Mouse (Mus musculus) MEL (cell line): ENCODE data around the gene Gpr161. TPM values are rescaled to one million over a fixed set of nuclear protein-coding genes. Genes with fewer than 3 reads are reported as not detected.

Experiments used
- DNase-seq: peaks from one replicate; pipeline ENCODE4 v3.0.0; 2011; ENCODE audit warnings: low read depth, low spot score
- H3K27ac ChIP-seq: 2 replicates; pipeline ENCODE4 v1.5.1; 2012; ENCODE audit warnings: low read depth, mild to moderate bottlenecking, control low read depth, low read length, moderate library complexity; ENCODE audit not compliant: control insufficient read depth
- H3K27me3 ChIP-seq, 2 experiments: fragments of 150-350 bp in 1 of 2; sonication (generic) in 1 of 2; 2 replicates each; pipeline ENCODE4 v1.6.1; 2012; ENCODE audit warnings: low read length in 2 of 2, mild to moderate bottlenecking in 2 of 2, improper control_type of control experiment in 1 of 2, moderate library complexity in 1 of 2; ENCODE audit not compliant: insufficient read depth in 2 of 2, control insufficient read depth in 1 of 2
- H3K36me3 ChIP-seq, 2 experiments: 2 replicates each; pipeline ENCODE4 v1.6.1; 2012 to 2014; ENCODE audit warnings: low read length in 2 of 2, improper control_type of control experiment in 1 of 2, inconsistent platforms in 1 of 2, mild to moderate bottlenecking in 1 of 2; ENCODE audit not compliant: insufficient read depth in 2 of 2, control insufficient read depth in 1 of 2
- H3K4me1 ChIP-seq, 2 experiments: fragments of 150-350 bp in 1 of 2; sonication (generic) in 1 of 2; 2 replicates each; pipeline ENCODE4 v1.6.1; 2012; ENCODE audit warnings: low read length in 2 of 2, improper control_type of control experiment in 1 of 2, mild to moderate bottlenecking in 1 of 2; ENCODE audit not compliant: insufficient read depth in 2 of 2, control insufficient read depth in 1 of 2
- H3K4me3 ChIP-seq, 2 experiments: fragments of 150-350 bp in 1 of 2; sonication (generic) in 1 of 2; 2 replicates each; pipeline ENCODE4 v1.5.1; 2012; ENCODE audit warnings: low read depth in 2 of 2, low read length in 2 of 2, mild to moderate bottlenecking in 2 of 2, moderate library complexity in 2 of 2, control low read depth in 1 of 2, improper control_type of control experiment in 1 of 2; ENCODE audit not compliant: control insufficient read depth in 1 of 2, insufficient read depth in 1 of 2
- H3K79me2 ChIP-seq: 2 replicates; pipeline ENCODE4 v1.6.1; 2012; ENCODE audit warnings: mild to moderate bottlenecking, low read length, moderate library complexity; ENCODE audit not compliant: control insufficient read depth, poor library complexity, insufficient read depth
- H3K9ac ChIP-seq: 2 replicates; pipeline ENCODE4 v1.6.1; 2012; ENCODE audit warnings: low read depth, mild to moderate bottlenecking, control low read depth, low read length, moderate library complexity; ENCODE audit not compliant: control insufficient read depth, poor library complexity, severe bottlenecking
- H3K9me3 ChIP-seq: fragments of 150-350 bp; sonication (generic); replicated peaks from 2 replicates; pipeline ENCODE4 v1.6.1; 2012; ENCODE audit warnings: mild to moderate bottlenecking, low read length, improper control_type of control experiment, moderate library complexity; ENCODE audit not compliant: insufficient read depth
- CHD2 ChIP-seq: IDR thresholded peaks from 2 replicates; pipeline ENCODE4 v1.6.1; 2011; ENCODE audit warnings: low read length, improper control_type of control experiment
- CTCF ChIP-seq, 3 experiments: IDR thresholded peaks in 2 of 3; conservative IDR thresholded peaks in 1 of 3; 2 replicates each; pipeline ENCODE4 v1.5.1; 2011 to 2012; ENCODE audit warnings: low read length in 3 of 3, low read depth in 2 of 3, mild to moderate bottlenecking in 2 of 3, improper control_type of control experiment in 1 of 3, inconsistent platforms in 1 of 3, mixed read lengths in 1 of 3, moderate library complexity in 1 of 3; ENCODE audit not compliant: control insufficient read depth in 1 of 3, insufficient read depth in 1 of 3, poor library complexity in 1 of 3, severe bottlenecking in 1 of 3
- E2F4 ChIP-seq: IDR thresholded peaks from 2 replicates; pipeline ENCODE4 v1.6.1; 2011; ENCODE audit warnings: low read depth, low read length, improper control_type of control experiment, borderline replicate concordance
- HCFC1 ChIP-seq: IDR thresholded peaks from 2 replicates; pipeline ENCODE4 v1.6.1; 2012; ENCODE audit warnings: low read depth, mild to moderate bottlenecking, inconsistent platforms, low read length, improper control_type of control experiment, moderate library complexity
- MYC ChIP-seq: IDR thresholded peaks from 2 replicates; pipeline ENCODE4 v1.6.1; 2011; ENCODE audit warnings: low read depth, mild to moderate bottlenecking, low read length, improper control_type of control experiment, moderate library complexity
- NELFE ChIP-seq: IDR thresholded peaks from 2 replicates; pipeline ENCODE4 v1.6.1; 2011; ENCODE audit warnings: low read depth, low read length, improper control_type of control experiment
- POLR2AphosphoS5 ChIP-seq: IDR thresholded peaks from 2 replicates; pipeline ENCODE4 v1.6.1; 2012; ENCODE audit warnings: low read depth, borderline replicate concordance, mild to moderate bottlenecking, inconsistent platforms, low read length, moderate library complexity, mixed read lengths
- RAD21 ChIP-seq: IDR thresholded peaks from 2 replicates; pipeline ENCODE4 v1.6.1; 2011; ENCODE audit warnings: mild to moderate bottlenecking, low read depth, low read length, improper control_type of control experiment
- RCOR1 ChIP-seq: IDR thresholded peaks from 2 replicates; pipeline ENCODE4 v1.6.1; 2012; ENCODE audit warnings: low read depth, mild to moderate bottlenecking, inconsistent platforms, low read length, improper control_type of control experiment
- SMC3 ChIP-seq: IDR thresholded peaks from 2 replicates; pipeline ENCODE4 v1.6.1; 2011; ENCODE audit warnings: low read depth, low read length, improper control_type of control experiment
- ZC3H11A ChIP-seq: IDR thresholded peaks from 2 replicates; pipeline ENCODE4 v1.6.1; 2012; ENCODE audit warnings: low read depth, mild to moderate bottlenecking, inconsistent platforms, low read length, improper control_type of control experiment
- ZMIZ1 ChIP-seq: IDR thresholded peaks from 2 replicates; pipeline ENCODE4 v1.6.1; 2012; ENCODE audit warnings: low read depth, mild to moderate bottlenecking, inconsistent platforms, low read length, improper control_type of control experiment, moderate library complexity
- polyA plus RNA-seq, 2 experiments: library from polyadenylated mRNA; stranded (reverse) in 1 of 2; unstranded in 1 of 2; fragments of >175 nt in 1 of 2; fragments of >200 nt in 1 of 2; gene quantifications; 2 replicates each; pipeline versions ENCODE4 v1.2.1 to v1.2.4; 2012; ENCODE audit warnings: low replicate concordance in 2 of 2, low read depth in 1 of 2; ENCODE audit not compliant: insufficient read length in 2 of 2, insufficient read depth in 1 of 2, missing spikeins in 1 of 2
- total RNA-seq: library from RNA; depleted of rRNA; stranded (reverse); fragments of 300-350 nt; gene quantifications from 2 replicates; pipeline ENCODE4 v1.2.3, GENCODE M21; 2012; rRNA removed

The Gpr161 gene
- total and polyA plus RNA-seq, 3 experiments = 0.08 to 0.97 TPM; not detected in 1

DNA sequence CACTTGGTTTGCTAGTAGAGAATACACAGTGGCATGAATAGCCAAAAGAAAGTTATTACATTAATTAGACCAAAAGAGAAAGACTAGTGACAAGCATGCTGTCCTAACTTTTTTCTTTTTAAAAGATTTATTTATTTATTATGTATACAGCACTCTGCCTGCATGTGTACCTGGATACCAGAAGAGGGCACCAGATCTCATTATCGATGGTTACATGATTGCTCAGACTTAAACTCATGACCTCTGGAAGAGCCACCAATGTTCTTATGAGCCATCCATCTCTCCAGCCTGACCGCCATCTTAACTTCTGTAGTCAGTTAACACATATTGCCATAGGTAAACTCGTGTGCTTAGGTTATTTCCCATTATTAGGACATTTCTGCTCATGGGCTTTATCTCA lies 69.5 kb downstream of the Gpr161 start:
- peak; percentile 53 for DNase-seq
- no peaks in the 10 kb centered on the region for H3K27me3 ChIP-seq
- H3K79me2 ChIP-seq = no peaks in the 10 kb centered on the region
- H3K27ac ChIP-seq = no peak overlapping the region
- TF ChIP-seq POLR2AphosphoS5 (no peak), SMC3 (peak; percentile 53), ZMIZ1 (no peak), RAD21 (peak; percentile 37), E2F4 (no peak), ZC3H11A (peak; percentile 42), CTCF (IDR thresholded peaks at IDR 0.05 in 2 of 3, conservative IDR thresholded peaks at IDR 0.05 in 1 of 3; ENCODE audit: control insufficient read depth in 1 of 3, insufficient read depth in 1 of 3, low read depth in 2 of 3, low read length in 3 of 3, poor library complexity in 1 of 3, severe bottlenecking in 1 of 3) (peak; percentile 25 to 42 (median 27); a peak in 5 of 6 replicates)
- H3K9ac ChIP-seq = no peak overlapping the region
- H3K9me3 ChIP-seq = no peaks in the 10 kb centered on the region
- H3K4me1 ChIP-seq = no peaks in the 10 kb centered on the region
- H3K4me3 ChIP-seq = no peak overlapping the region
- peaks cover 0 to 3% of the 10 kb centered on the region in 2 experiments; a peak in 2 of 4 replicates for H3K36me3 ChIP-seq

DNA sequence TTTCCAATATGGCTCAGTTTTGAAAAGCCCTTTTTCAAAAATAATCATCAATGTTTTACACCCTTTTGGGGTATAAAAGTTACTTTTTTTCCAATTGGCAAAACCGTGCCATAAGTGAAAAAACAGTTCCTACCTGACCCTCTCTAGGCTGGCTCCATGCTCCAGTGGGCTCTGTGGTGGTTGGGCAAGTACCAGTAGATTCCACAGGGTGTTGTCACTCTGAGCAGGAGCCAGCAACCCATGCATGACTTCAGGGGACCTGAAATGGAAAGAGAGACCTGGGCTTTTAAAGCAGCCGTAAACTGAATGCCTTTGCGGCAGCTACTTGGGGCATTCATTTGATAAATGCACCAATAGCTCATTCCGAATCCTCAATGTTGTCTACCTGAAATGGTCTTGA lies 75.4 kb downstream of the Gpr161 start:
- H3K79me2 ChIP-seq = no peaks in the 10 kb centered on the region
- no peaks in the 10 kb centered on the region for H3K4me1 ChIP-seq
- no peak overlapping the region for H3K4me3 ChIP-seq
- no peaks in the 10 kb centered on the region for H3K27me3 ChIP-seq
- DNase-seq = no peak
- H3K9ac ChIP-seq = no peak overlapping the region
- H3K36me3 ChIP-seq = no peaks in the 10 kb centered on the region; a peak in 1 of 4 replicates
- H3K27ac ChIP-seq = no peak overlapping the region
- TF ChIP-seq MYC (no peak), RAD21 (no peak), RCOR1 (no peak), NELFE (no peak), HCFC1 (no peak)
- no peaks in the 10 kb centered on the region for H3K9me3 ChIP-seq

DNA sequence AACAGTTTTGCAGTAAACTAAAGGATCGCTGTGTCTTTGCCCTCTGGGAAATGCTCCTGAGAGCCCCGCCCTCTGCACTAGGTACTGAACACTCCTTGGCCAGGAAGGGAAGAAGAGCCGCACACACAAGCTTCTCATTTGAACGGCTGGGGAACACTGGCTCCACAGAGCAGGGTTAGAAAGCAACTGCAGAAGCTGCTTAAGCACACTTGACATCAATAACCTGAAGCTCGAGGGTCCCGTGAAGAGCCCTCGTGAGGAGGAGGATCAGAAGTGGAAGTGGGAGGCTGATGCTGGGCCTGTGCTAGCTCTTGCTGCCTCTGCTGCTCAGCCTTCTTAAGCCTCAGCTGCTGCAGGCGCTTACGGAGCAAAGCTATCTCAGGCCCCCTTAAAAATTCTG lies 78.2 kb downstream of the Gpr161 start:
- Histone ChIP-seq H3K9ac (no peak overlapping the region), H3K4me3 (no peak overlapping the region), H3K36me3 (no peaks in the 10 kb centered on the region), H3K27ac (no peak overlapping the region), H3K79me2 (no peaks in the 10 kb centered on the region), H3K4me1 (no peaks in the 10 kb centered on the region), H3K9me3 (no peaks in the 10 kb centered on the region), H3K27me3 (no peaks in the 10 kb centered on the region)
- DNase-seq = no peak
- no peak for TF ChIP-seq CHD2

Other genes starting within 250 kb of the Gpr161 start
- gene Tbx19, start 135.0 kb upstream of the Gpr161 start, total RNA-seq = not detected in 2 replicates
- gene Tbx19, start 135.0 kb upstream of the Gpr161 start, polyA plus RNA-seq = under 1 TPM in 1 of 2 experiments, not detected in 1; 0.19 TPM
- gene Sft2d2, start 101.4 kb upstream of the Gpr161 start, total RNA-seq = 4.0 and 4.4 TPM in 2 replicates
- gene Sft2d2, start 101.4 kb upstream of the Gpr161 start, polyA plus RNA-seq = 1 to 10 TPM in 1 of 2 experiments, not detected in 1; 8.9 TPM
- gene Tiprl, start 58.8 kb upstream of the Gpr161 start, total RNA-seq = 47.1 and 50.6 TPM in 2 replicates
- 100 to 1,000 TPM in 1 of 2 experiments, 10 to 100 TPM in 1; 51.4 to 293 TPM for gene Tiprl, start 58.8 kb upstream of the Gpr161 start, polyA plus RNA-seq
- 8.2 and 8.9 TPM in 2 replicates for gene Dcaf6, start 164.7 kb downstream of the Gpr161 start, total RNA-seq
- 10 to 100 TPM in 1 of 2 experiments, not detected in 1; 17.1 TPM for gene Dcaf6, start 164.7 kb downstream of the Gpr161 start, polyA plus RNA-seq
- 54.0 and 57.0 TPM in 2 replicates for gene Mpc2, start 164.8 kb downstream of the Gpr161 start, total RNA-seq
- 10 to 100 TPM in 1 of 2 experiments, not detected in 1; 51.3 TPM for gene Mpc2, start 164.8 kb downstream of the Gpr161 start, polyA plus RNA-seq
- gene Adcy10, start 189.4 kb downstream of the Gpr161 start, total RNA-seq = not detected in 2 replicates
- not detected for gene Adcy10, start 189.4 kb downstream of the Gpr161 start, polyA plus RNA-seq